Mouse (Mus musculus) cerebellum, adult 8-10 months (tissue): Measurements from ENCODE around the gene Nit2.
A peak's percentile ranks its signal among the peaks of the same experiment; 100 is the strongest.

Experiments
- DNase-seq: peaks from one replicate; pipeline ENCODE4 v3.0.0; 2022

Nit2 gene

GRCm38 (mm10) chr16:57159835-57160234 lies 7.3 kb downstream of the Nit2 start:
- no peak for DNase-seq

GRCm38 (mm10) chr16:57157728-57158127 lies 9.4 kb downstream of the Nit2 start:
- DNase-seq, result no peak

- DNase-seq, result no peak
Measured at GRCm38 (mm10) chr16:57157076-57157475, 10.1 kb downstream of the Nit2 start.

- no peak for DNase-seq
Measured at GRCm38 (mm10) chr16:57155899-57156298, 11.2 kb downstream of the Nit2 start.

GRCm38 (mm10) chr16:57151437-57151836 lies 15.7 kb downstream of the Nit2 start:
- no peak for DNase-seq

GRCm38 (mm10) chr16:57144741-57145140 lies 22.4 kb downstream of the Nit2 start:
- DNase-seq, result no peak

GRCm38 (mm10) chr16:57133611-57134010 lies 33.5 kb downstream of the Nit2 start:
- no peak for DNase-seq

- no peak for DNase-seq
Measured at GRCm38 (mm10) chr16:57132326-57132725, 34.8 kb downstream of the Nit2 start.

GRCm38 (mm10) chr16:57131544-57131943 lies 35.6 kb downstream of the Nit2 start:
- no peak for DNase-seq

- no peak for DNase-seq
Measured at GRCm38 (mm10) chr16:57130752-57131400, 36.3 kb downstream of the Nit2 start.

GRCm38 (mm10) chr16:57127825-57128224 lies 39.3 kb downstream of the Nit2 start:
- no peak for DNase-seq

- no peak for DNase-seq
Measured at GRCm38 (mm10) chr16:57126268-57126667, 40.9 kb downstream of the Nit2 start.

GRCm38 (mm10) chr16:57122682-57123445 lies 44.3 kb downstream of the Nit2 start:
- DNase-seq, result no peak

- DNase-seq, result no peak
Measured at GRCm38 (mm10) chr16:57121816-57122415, 45.2 kb downstream of the Nit2 start.

- DNase-seq, result peak; percentile 93
Measured at GRCm38 (mm10) chr16:57120913-57121815, 46.0 kb downstream of the Nit2 start, which contains the start of gene Tomm70a. Gene Tomm70a (plus strand): TSS chr16:57121703.

- DNase-seq, result no peak
Measured at GRCm38 (mm10) chr16:57117562-57117961, 49.6 kb downstream of the Nit2 start.

GRCm38 (mm10) chr16:57116066-57116465 lies 51.1 kb downstream of the Nit2 start:
- DNase-seq, result no peak
